Mouse (Mus musculus) kidney, adult 9 months (tissue): ENCODE measurements at regions not wholly inside any gene's neighbourhood (a gene's known extent, or its start where the extent isn't known, plus 50 kb on each side); places are given as distances from the start of the nearest gene placed in this dataset.

Experiments used
- DNase-seq: peaks from one replicate; pipeline ENCODE4 v3.0.0; 2022

DNA sequence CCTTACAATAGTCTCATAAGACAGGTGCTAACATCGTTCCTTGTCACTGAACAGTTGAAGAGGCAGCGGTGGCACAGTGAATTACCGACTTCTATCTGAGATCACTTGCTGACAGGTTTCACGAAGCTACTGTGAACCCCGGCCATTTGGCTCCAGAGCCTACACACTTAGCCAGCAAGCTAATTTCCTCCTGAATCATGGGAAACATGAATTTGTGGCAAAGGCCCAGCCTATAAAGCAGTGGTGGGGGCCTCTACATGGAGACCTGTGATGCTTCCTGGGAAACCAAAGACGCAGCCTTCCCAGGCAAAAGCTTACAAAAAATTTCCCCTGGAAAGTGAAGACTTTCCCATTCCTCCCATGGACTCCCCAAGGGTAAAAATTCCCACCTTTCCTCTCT, 66.3 kb upstream of the Plcl2 start:
- no peak for DNase-seq

DNA sequence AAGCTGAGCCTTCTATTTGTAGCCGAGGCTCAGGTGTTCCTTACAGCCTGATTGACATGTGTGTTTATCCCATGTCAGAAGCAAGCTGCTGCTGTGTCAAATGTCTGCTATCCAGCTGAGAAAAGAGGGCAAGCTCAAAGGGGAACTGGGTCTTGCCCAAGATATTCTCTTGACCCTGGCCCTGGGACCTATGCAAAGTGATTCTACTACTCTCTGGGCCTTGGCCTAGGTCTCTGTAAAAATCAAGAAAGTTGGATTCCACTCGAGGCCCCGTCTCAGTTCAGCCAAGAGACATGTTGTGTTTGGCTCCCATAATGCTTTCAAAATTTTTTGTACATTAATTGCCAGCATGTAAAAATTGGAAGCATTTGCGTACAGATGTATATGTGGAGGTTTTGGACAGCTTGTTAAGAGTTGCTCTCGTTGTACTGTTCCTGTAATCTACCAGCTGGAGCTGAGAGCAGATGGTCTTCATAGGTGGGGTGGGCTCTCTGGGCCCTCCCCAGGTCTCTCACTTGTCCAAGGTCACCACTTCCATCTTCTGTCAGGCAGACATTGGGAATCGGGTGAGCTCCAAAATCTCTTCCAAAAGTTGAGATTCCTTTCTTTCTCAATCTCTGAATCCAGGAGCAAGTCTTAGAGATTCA, 65.7 kb upstream of the Plcl2 start:
- DNase-seq, result no peak

DNA sequence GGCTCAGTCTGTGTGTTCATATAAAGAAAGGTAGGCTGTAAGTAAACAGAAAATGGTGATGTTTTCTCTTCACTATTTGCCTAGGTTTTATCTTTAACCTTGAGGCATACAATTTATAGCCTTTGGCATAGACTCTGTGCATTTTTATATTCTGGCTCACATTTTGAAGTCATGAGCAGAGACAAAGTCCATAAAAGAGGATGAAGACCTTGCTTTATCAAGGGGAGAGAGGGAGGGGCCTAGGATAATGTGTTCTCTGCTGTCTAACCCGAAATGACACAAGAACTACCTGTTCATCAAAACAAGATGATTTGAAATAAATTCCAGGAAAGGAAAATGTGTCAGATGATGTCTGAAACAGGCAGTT, 65.2 kb upstream of the Plcl2 start:
- DNase-seq, result no peak

DNA sequence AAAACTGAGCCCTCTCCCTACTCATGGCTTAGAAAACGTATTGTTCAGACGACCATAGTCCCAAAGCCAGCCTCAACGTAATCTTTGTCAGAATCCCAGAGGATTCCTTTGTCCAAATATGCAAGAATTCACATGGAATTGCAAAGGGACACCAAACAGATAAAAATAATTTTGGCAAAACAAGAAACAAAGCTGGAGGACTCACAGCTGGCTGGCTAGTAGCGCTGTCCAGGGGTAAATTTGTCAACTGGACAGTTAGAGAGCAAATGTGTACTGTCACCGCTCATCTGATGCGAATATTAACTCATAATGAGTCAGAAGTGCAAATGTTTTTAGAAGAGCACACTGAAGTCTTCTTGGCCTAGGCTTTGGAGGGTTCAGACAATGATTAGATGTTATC, 60.5 kb upstream of the Plcl2 start:
- peak; percentile 14 for DNase-seq

DNA sequence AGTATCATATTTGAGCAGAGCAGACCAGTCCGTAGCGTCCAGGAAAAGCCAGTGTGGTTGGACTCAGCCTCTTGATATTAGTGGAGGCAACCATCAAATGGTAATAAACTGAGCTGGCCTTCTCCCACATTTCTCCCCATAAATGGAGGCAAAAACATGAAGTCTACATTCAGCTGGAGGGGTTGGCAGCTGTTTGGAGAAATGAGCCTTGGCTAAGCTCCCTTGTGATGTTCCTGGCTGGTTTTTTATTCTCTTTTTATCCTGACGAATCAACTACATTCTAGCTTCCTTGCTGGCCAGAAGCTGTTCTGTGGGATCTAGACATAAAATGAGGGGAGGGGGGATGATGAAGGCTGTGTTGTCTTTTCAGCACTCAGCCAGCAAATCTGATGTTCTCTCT, 57.6 kb upstream of the Plcl2 start:
- DNase-seq, result no peak

DNA sequence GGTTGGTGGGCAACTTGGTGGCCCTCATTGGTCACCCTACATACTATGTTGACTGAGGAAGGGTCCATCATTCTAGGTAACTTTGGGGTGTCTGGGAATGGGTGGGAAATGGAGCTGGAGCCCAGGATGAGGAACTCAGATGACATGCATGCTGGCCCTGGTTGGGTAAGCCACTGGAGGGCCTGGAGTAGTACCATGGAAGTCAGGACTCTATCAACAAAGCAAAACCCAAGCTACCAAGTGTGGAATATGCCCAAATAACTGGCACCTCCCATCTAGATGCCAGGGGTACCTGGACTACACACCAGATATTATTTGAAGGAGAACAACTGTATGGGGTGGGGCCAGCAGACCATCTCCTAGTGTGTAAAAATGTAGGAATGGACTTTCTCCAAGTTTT, 55.7 kb upstream of the Plcl2 start:
- no peak for DNase-seq

DNA sequence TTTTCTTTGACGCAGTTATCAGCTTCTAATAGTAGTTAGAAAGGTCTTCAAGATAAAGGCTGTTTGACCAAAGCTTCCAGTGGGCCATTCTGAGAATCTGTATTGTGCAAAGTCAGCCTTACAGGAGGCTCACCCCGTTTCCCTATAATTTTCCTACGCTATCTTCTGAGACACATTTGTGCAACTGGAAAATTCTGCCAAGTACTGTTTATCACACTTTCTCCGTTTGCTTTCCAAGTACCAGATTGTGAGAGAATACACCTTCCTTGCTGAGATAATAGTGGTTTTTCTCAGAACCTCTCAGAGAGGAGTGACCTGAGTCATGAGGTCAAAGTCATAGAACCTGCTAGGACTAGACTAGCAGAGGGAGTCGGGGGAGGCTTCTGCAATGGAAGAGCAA, 55.2 kb upstream of the Plcl2 start:
- DNase-seq, result no peak

DNA sequence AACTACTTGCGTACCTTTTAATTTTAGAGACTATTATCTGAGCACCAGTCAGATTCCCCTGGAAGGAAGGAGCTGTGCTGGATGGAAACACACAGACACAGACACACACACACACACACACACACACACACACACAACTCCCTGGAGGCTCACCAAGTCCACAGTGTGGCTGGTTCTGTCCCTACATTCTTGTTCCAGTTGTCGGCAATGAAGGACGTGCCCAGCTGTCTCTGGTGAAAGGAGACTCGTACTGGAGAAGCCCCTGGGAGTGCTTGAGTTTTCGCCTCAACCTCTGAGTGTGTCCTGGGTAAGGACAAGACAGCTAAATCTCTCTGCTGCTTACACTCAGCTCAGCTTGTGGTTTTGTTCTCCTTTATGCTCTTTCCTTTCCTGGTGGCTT, 54.3 kb upstream of the Plcl2 start:
- no peak for DNase-seq

DNA sequence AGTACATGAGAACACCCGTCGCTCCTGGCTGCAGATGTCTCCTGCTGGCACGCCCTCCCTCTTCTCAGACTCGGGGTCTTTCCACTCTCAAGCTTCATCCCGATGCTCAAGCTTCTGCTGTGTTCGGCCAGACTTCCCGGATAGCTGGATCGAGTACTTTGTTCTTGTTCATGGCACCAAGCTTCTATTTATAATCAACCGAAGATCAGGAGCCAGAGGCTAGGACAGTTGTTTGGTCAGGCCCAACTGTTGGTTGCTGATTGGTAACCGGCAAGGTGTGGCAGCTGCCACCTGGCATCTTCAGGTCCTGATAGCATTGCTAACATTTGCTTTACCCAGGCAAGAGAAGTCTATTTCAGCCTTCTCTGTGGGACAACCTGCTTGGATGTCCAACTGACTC, 53.5 kb upstream of the Plcl2 start:
- DNase-seq, result no peak

DNA sequence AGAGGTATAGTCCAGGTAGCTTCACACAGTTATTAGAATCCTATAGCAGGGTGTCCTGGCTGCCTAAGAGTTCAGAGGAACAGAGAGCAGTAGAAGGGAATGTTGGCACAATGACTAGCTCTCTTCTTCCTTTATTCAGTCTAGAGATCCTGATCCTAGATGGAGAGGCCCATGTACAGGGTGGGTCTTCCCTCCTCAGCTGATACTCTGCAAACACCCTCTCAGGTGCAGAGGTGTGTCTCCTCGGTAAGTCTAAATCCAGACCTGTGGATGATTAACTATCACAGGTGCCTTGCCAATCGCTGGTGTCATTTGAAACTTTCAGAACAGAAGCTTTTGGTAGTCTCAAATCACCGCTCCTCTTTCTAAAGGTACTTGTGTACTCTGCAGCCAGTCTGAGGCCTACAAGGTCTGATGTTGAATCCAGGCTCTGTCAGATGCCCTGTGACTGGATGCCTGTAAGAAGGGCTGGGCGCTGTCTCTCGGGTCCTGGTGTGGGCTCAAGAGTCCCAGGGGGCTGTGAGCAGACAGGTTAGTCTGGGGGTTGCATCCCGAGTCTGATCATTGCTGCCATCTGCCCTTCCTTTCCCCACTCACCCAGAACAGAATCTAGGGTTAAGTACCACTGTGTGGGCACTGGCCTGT, 52.0 kb upstream of the Plcl2 start:
- no peak for DNase-seq

DNA sequence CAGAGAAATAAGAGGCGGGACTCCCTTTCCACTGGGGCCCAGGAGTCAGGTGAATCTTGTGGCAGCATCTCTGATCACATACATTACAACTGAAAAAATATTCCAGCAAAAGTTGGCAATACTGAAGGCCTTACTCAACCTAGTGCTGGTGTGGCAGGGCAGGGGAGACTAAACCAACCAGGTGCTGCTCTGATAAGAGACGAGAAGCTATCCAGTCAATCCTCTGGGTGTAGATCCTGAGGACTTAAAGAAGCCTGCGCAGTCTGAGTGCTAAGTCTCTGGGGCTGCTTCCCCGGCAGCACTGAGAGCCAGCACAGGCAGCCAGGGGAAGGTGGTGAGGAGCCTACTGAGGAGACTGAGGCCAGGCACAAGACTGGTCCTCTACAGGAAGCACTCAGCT, 51.0 kb upstream of the Plcl2 start:
- no peak for DNase-seq
